Mouse (Mus musculus) G1E (cell line): ENCODE measurements at regions not wholly inside any gene's neighbourhood (a gene's known extent, or its start where the extent isn't known, plus 50 kb on each side); places are given as distances from the start of the nearest gene placed in this dataset.

Source experiments
- CTCF ChIP-seq: IDR thresholded peaks from 2 replicates; pipeline ENCODE4 v1.5.1; 2012; ENCODE audit warnings: low read depth, low read length, inconsistent platforms, mixed read lengths
- POLR2AphosphoS5 ChIP-seq: IDR thresholded peaks from 2 replicates; pipeline ENCODE4 v1.6.1; 2012; ENCODE audit warnings: low read depth, low read length, inconsistent platforms; ENCODE audit not compliant: insufficient replicate concordance

DNA sequence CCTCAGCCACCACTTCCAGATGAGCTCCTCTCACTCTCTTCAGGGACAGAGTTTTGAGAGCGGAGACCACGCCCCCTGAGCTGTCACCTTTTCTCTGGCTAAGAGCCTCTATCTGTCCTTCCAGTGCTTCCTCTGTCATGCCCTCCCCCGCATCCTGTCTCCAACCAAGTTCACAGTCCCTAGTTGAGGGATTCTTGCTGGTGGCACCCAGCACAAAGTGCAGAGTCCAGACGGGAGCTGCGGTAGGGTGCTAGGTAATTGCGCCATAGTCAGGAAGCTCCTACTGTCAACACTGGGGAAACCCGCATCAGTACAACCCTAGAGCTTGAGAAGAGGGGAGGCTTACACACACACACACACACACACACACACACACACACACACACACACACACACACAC, 297.3 kb upstream of the 4930535I16Rik start:
- no peak for TF ChIP-seq POLR2AphosphoS5
- TF ChIP-seq CTCF: no peak
